Mouse (Mus musculus) forebrain, postnatal 0 days (tissue): Measurements from ENCODE around the gene Atp6ap1l. TPM values are rescaled to one million over a fixed set of nuclear protein-coding genes. Genes with fewer than 3 reads are reported as not detected.

Experiments
- ATAC-seq: fragments of 200-750 bp; cut with Nextera tagmentation; 2 replicates; pipeline ENCODE4 v1.8.0; 2017; ENCODE audit warnings: mild to moderate bottlenecking, moderate library complexity
- DNase-seq: peaks from one replicate; pipeline ENCODE4 v3.0.0-alpha.2; 2015
- H3K27ac ChIP-seq: fragments of 300-500 bp; sonication (generic); 2 replicates; pipeline ENCODE4 v1.5.1; 2014; ENCODE audit warnings: low read depth, mild to moderate bottlenecking, antibody characterized with exemption, low read length, moderate library complexity, mixed read lengths
- H3K27me3 ChIP-seq: fragments of 300-500 bp; sonication (generic); 2 replicates; pipeline ENCODE4 v1.6.1; 2014; ENCODE audit warnings: mild to moderate bottlenecking, low read length, mixed read lengths; ENCODE audit not compliant: insufficient read depth
- H3K36me3 ChIP-seq: fragments of 300-500 bp; sonication (generic); 2 replicates; pipeline ENCODE4 v1.6.1; 2014; ENCODE audit warnings: mild to moderate bottlenecking, moderate library complexity; ENCODE audit not compliant: insufficient read depth
- H3K4me1 ChIP-seq: fragments of 300-500 bp; sonication (generic); 2 replicates; pipeline ENCODE4 v1.6.1; 2014; ENCODE audit warnings: antibody characterized with exemption; ENCODE audit not compliant: insufficient read depth
- H3K4me2 ChIP-seq: fragments of 300-500 bp; sonication (generic); 2 replicates; pipeline ENCODE4 v1.6.1; 2014; ENCODE audit warnings: low read depth, mild to moderate bottlenecking, moderate library complexity
- H3K4me3 ChIP-seq: fragments of 300-500 bp; sonication (generic); 2 replicates; pipeline ENCODE4 v1.5.1; 2014; ENCODE audit warnings: low read depth, low read length, mixed read lengths
- H3K9ac ChIP-seq: fragments of 300-500 bp; sonication (generic); 2 replicates; pipeline ENCODE4 v1.6.1; 2014; ENCODE audit warnings: mild to moderate bottlenecking
- H3K9me3 ChIP-seq: fragments of 300-500 bp; sonication (generic); 2 replicates; pipeline ENCODE4 v1.6.1; 2016; ENCODE audit warnings: low read length
- CTCF ChIP-seq: sonication (generic); IDR thresholded peaks from 2 replicates; pipeline ENCODE4 v1.5.1; 2016; ENCODE audit warnings: antibody characterized with exemption, control low read depth, low read depth
- WGBS: fragments of 180-500 bp; shearing (Covaris S2); extraction: QIAGEN DNeasy Blood & Tissue Kit; methylation state at CpG from one replicate; pipeline ENCODE4 v1.1.7; 2014; 5-methylcytosine and 5-hydroxymethylcytosine counted together
- polyA plus RNA-seq: library from polyadenylated mRNA; unstranded; fragments of >200 nt; fragmentation: Nextera tagmentation; extraction: Ambion mirVana; gene quantifications from 2 replicates; pipeline ENCODE4 v1.2.1, GENCODE M21; 2015
- total RNA-seq: library from RNA; depleted of rRNA; stranded (reverse); fragments of >200 nt; gene quantifications from 2 replicates; pipeline ENCODE4 v1.2.3, GENCODE M21; 2014; rRNA removed

Atp6ap1l gene
- total and polyA plus RNA-seq, 2 experiments from 2014 or later: 7.4 to 7.5 TPM

GRCm38 (mm10) chr13:90833641-90834207 lies 71.4 kb downstream of the Atp6ap1l start:
- no peak for TF ChIP-seq CTCF
- peak; percentile 54 for ATAC-seq
- Histone ChIP-seq H3K9me3 (no peaks in the 10 kb centered on the region), H3K36me3 (no peaks in the 10 kb centered on the region), H3K27ac (no peak overlapping the region), H3K27me3 (no peaks in the 10 kb centered on the region), H3K4me2 (no peak overlapping the region), H3K9ac (no peak overlapping the region), H3K4me1 (no peaks in the 10 kb centered on the region), H3K4me3 (no peak overlapping the region)
- 80% methylated on average over 7 of the region's 7 CpGs for WGBS
- DNase-seq: peak; percentile 18

Other genes starting within 250 kb of the Atp6ap1l start
- gene Rps23, start 17.6 kb upstream of the Atp6ap1l start, total RNA-seq: 493 and 1,038 TPM in 2 replicates
- gene Rps23, start 17.6 kb upstream of the Atp6ap1l start, polyA plus RNA-seq: 145 and 199 TPM in 2 replicates